Mouse (Mus musculus) hindbrain, embryonic 15.5 days (tissue): Measurements from ENCODE around the gene Pdia3. TPM values are rescaled to one million over a fixed set of nuclear protein-coding genes. Genes with fewer than 3 reads are reported as not detected.

Experiments
- ATAC-seq: fragments of 200-750 bp; cut with Nextera tagmentation; 2 replicates; pipeline ENCODE4 v1.8.0; 2017; ENCODE audit warnings: low read depth, moderate number of reproducible peaks, moderate TSS enrichment; ENCODE audit not compliant: low FRiP score
- H3K27ac ChIP-seq: fragments of 300-500 bp; sonication (generic); replicated peaks from 2 replicates; pipeline ENCODE4 v1.5.1; 2015; ENCODE audit warnings: mild to moderate bottlenecking, inconsistent platforms
- H3K27me3 ChIP-seq: fragments of 300-500 bp; sonication (generic); 2 replicates; pipeline ENCODE4 v1.6.1; 2015; ENCODE audit warnings: control low read depth, inconsistent platforms
- H3K36me3 ChIP-seq: fragments of 300-500 bp; sonication (generic); 2 replicates; pipeline ENCODE4 v1.6.1; 2015; ENCODE audit warnings: control low read depth, inconsistent platforms
- H3K4me1 ChIP-seq: fragments of 300-500 bp; sonication (generic); replicated peaks from 2 replicates; pipeline ENCODE4 v1.6.1; 2015; ENCODE audit warnings: control low read depth, inconsistent platforms
- H3K4me2 ChIP-seq: fragments of 300-500 bp; sonication (generic); 2 replicates; pipeline ENCODE4 v1.6.1; 2015; ENCODE audit warnings: moderate library complexity, mild to moderate bottlenecking, inconsistent platforms
- H3K4me3 ChIP-seq: fragments of 300-500 bp; sonication (generic); 2 replicates; pipeline ENCODE4 v1.5.1; 2015; ENCODE audit warnings: mild to moderate bottlenecking, inconsistent platforms
- H3K9ac ChIP-seq: fragments of 300-500 bp; sonication (generic); 2 replicates; pipeline ENCODE4 v1.6.1; 2015; ENCODE audit warnings: inconsistent platforms
- H3K9me3 ChIP-seq: fragments of 300-500 bp; sonication (generic); 2 replicates; pipeline ENCODE4 v1.6.1; 2016; ENCODE audit warnings: control low read depth, inconsistent platforms
- WGBS: fragments of 180-500 bp; shearing (Covaris S2); methylation state at CpG from one replicate; pipeline ENCODE4 v1.1.7; 2015; 5-methylcytosine and 5-hydroxymethylcytosine counted together
- polyA plus RNA-seq: library from polyadenylated mRNA; unstranded; fragments of >200 nt; fragmentation: Nextera tagmentation; extraction: Ambion mirVana; gene quantifications from 2 replicates; pipeline ENCODE4 v1.2.1, GENCODE M21; 2015

The Pdia3 gene
- polyA plus RNA-seq, 1 experiment from 2014 or later: 377 TPM

GRCm38 (mm10) chr2:121415591-121415990, 2.0 kb downstream of the Pdia3 start:
- no peak for ATAC-seq
- Histone ChIP-seq H3K4me2 (peak overlapping the region; percentile 70), H3K9me3 (no peaks in the 10 kb centered on the region), H3K4me1 (peaks cover 51% of the 10 kb centered on the region), H3K4me3 (peak overlapping the region; percentile 96), H3K9ac (peak overlapping the region; percentile 27; the same call in 1 of the 2 replicates), H3K27ac (no peak overlapping the region), H3K36me3 (peaks cover 27% of the 10 kb centered on the region; the same call in 1 of the 2 replicates), H3K27me3 (no peaks in the 10 kb centered on the region)
- 83% methylated on average over 3 of the region's 3 CpGs for WGBS

- peak overlapping the region; percentile 70 for H3K4me2 ChIP-seq
- no peak for ATAC-seq
- peaks cover 30% of the 10 kb centered on the region; the same call in 1 of the 2 replicates for H3K36me3 ChIP-seq
- H3K9me3 ChIP-seq: no peaks in the 10 kb centered on the region
- H3K4me3 ChIP-seq: no peak overlapping the region
- 95% methylated on average over 6 of the region's 6 CpGs for WGBS
- H3K27ac ChIP-seq: no peak overlapping the region
- H3K9ac ChIP-seq: no peak overlapping the region
- H3K27me3 ChIP-seq: no peaks in the 10 kb centered on the region
- peaks cover 51% of the 10 kb centered on the region for H3K4me1 ChIP-seq
Measured at GRCm38 (mm10) chr2:121416356-121416755, 2.8 kb downstream of the Pdia3 start.

GRCm38 (mm10) chr2:121418476-121418875, 4.9 kb downstream of the Pdia3 start:
- no peak overlapping the region for H3K4me2 ChIP-seq
- WGBS: 90% methylated on average over 3 of the region's 3 CpGs
- no peaks in the 10 kb centered on the region for H3K27me3 ChIP-seq
- peaks cover 36% of the 10 kb centered on the region for H3K4me1 ChIP-seq
- no peak overlapping the region for H3K27ac ChIP-seq
- no peak overlapping the region for H3K4me3 ChIP-seq
- no peak overlapping the region for H3K9ac ChIP-seq
- H3K36me3 ChIP-seq: peaks cover 50% of the 10 kb centered on the region
- no peaks in the 10 kb centered on the region for H3K9me3 ChIP-seq
- ATAC-seq: no peak

- no peak for ATAC-seq
- WGBS: 91% methylated on average over 2 of the region's 2 CpGs
- 0 out of 2 replicates have a peak, but pooled peaks cover 5% of the 10 kb centered on the region for H3K4me1 ChIP-seq
Measured at GRCm38 (mm10) chr2:121423166-121423565, 9.6 kb downstream of the Pdia3 start.

GRCm38 (mm10) chr2:121425890-121426289, 12.3 kb downstream of the Pdia3 start:
- 95% methylated on average over 2 of the region's 2 CpGs for WGBS
- H3K36me3 ChIP-seq: peaks cover 77% of the 10 kb centered on the region

More at GRCm38 (mm10) chr2:121423166-121423565, 9.6 kb downstream of the Pdia3 start:
- Histone ChIP-seq H3K9me3 (no peaks in the 10 kb centered on the region), H3K27ac (no peak overlapping the region), H3K36me3 (peaks cover 71% of the 10 kb centered on the region), H3K9ac (no peak overlapping the region), H3K4me2 (no peak overlapping the region), H3K4me3 (no peak overlapping the region), H3K27me3 (no peaks in the 10 kb centered on the region)

GRCm38 (mm10) chr2:121434854-121435253, 21.3 kb downstream of the Pdia3 start:
- no peak for ATAC-seq
- Histone ChIP-seq H3K4me2 (no peak overlapping the region), H3K9ac (no peak overlapping the region), H3K9me3 (no peaks in the 10 kb centered on the region), H3K36me3 (peaks cover 94% of the 10 kb centered on the region), H3K27me3 (no peaks in the 10 kb centered on the region), H3K27ac (no peak overlapping the region), H3K4me1 (no peaks in the 10 kb centered on the region), H3K4me3 (no peak overlapping the region)
- 97% methylated on average over 1 of the region's 1 CpGs for WGBS

More at GRCm38 (mm10) chr2:121425890-121426289, 12.3 kb downstream of the Pdia3 start:
- Histone ChIP-seq H3K4me1 (no peaks in the 10 kb centered on the region), H3K9ac (no peak overlapping the region), H3K27me3 (no peaks in the 10 kb centered on the region), H3K9me3 (no peaks in the 10 kb centered on the region), H3K4me2 (no peak overlapping the region), H3K27ac (no peak overlapping the region), H3K4me3 (no peak overlapping the region)
- ATAC-seq: no peak

- peaks cover 26% of the 10 kb centered on the region for H3K27me3 ChIP-seq
- H3K36me3 ChIP-seq: peaks cover 46% of the 10 kb centered on the region
- ATAC-seq: no peak
- no peak overlapping the region for H3K9ac ChIP-seq
- 85% methylated on average over 4 of the region's 4 CpGs for WGBS
- no peaks in the 10 kb centered on the region for H3K9me3 ChIP-seq
- no peak overlapping the region for H3K4me3 ChIP-seq
- peaks cover 16% of the 10 kb centered on the region for H3K4me1 ChIP-seq
- H3K27ac ChIP-seq: no peak overlapping the region
- no peak overlapping the region for H3K4me2 ChIP-seq
Measured at GRCm38 (mm10) chr2:121439746-121440145, 26.2 kb downstream of the Pdia3 start.

- 57% methylated on average over 5 of the region's 5 CpGs for WGBS
- H3K9me3 ChIP-seq: no peaks in the 10 kb centered on the region
Measured at GRCm38 (mm10) chr2:121440834-121441605, 27.4 kb downstream of the Pdia3 start.

GRCm38 (mm10) chr2:121441800-121442199, 28.2 kb downstream of the Pdia3 start:
- WGBS: 11% methylated on average over 11 of the region's 11 CpGs
- Histone ChIP-seq H3K27ac (no peak overlapping the region), H3K4me1 (peaks cover 16% of the 10 kb centered on the region), H3K9me3 (no peaks in the 10 kb centered on the region), H3K4me3 (peak overlapping the region; percentile 29), H3K4me2 (peak overlapping the region; percentile 58), H3K36me3 (peaks cover 31% of the 10 kb centered on the region), H3K27me3 (peaks cover 26% of the 10 kb centered on the region), H3K9ac (no peak overlapping the region)
- ATAC-seq: 0 out of 2 replicates have a peak, but pooled peaks have one; percentile 23

More at GRCm38 (mm10) chr2:121440834-121441605, 27.4 kb downstream of the Pdia3 start:
- peaks cover 33% of the 10 kb centered on the region for H3K36me3 ChIP-seq
- no peak overlapping the region for H3K27ac ChIP-seq
- H3K4me1 ChIP-seq: peaks cover 16% of the 10 kb centered on the region
- no peak for ATAC-seq
- H3K4me3 ChIP-seq: no peak overlapping the region
- no peak overlapping the region for H3K9ac ChIP-seq
- H3K27me3 ChIP-seq: peaks cover 26% of the 10 kb centered on the region
- H3K4me2 ChIP-seq: no peak overlapping the region

- H3K27ac ChIP-seq: no peak overlapping the region
- H3K4me1 ChIP-seq: peaks cover 16% of the 10 kb centered on the region
- no peak overlapping the region for H3K9ac ChIP-seq
- H3K36me3 ChIP-seq: peaks cover 24% of the 10 kb centered on the region
- ATAC-seq: peak; percentile 49; the same call in 1 of the 2 replicates
- 2% methylated on average over 30 of the region's 30 CpGs for WGBS
- H3K9me3 ChIP-seq: no peaks in the 10 kb centered on the region
- peaks cover 26% of the 10 kb centered on the region for H3K27me3 ChIP-seq
- H3K4me3 ChIP-seq: peak overlapping the region; percentile 29
- peak overlapping the region; percentile 58 for H3K4me2 ChIP-seq
Measured at GRCm38 (mm10) chr2:121442259-121443067, 28.9 kb downstream of the Pdia3 start.

GRCm38 (mm10) chr2:121443068-121443349, 29.4 kb downstream of the Pdia3 start:
- H3K4me1 ChIP-seq: peaks cover 19% of the 10 kb centered on the region

GRCm38 (mm10) chr2:121444178-121444577, 30.6 kb downstream of the Pdia3 start, which contains the start of gene Ell3:
TSS of gene Ell3 (minus strand) at chr2:121444278.
- H3K4me3 ChIP-seq: no peak within 1 kb of the TSS
- peak within 1 kb of the TSS; percentile 58; the same call in 1 of the 2 replicates for H3K4me2 ChIP-seq
- no peak within 1 kb of the TSS for H3K9ac ChIP-seq
- ATAC-seq: no peak
- no peak within 1 kb of the TSS for H3K27ac ChIP-seq
- WGBS: 89% methylated on average over 1 of the region's 1 CpGs
- no peaks in the 10 kb centered on the region for H3K9me3 ChIP-seq
- H3K36me3 ChIP-seq: peaks cover 7% of the 10 kb centered on the region
- H3K27me3 ChIP-seq: peaks cover 26% of the 10 kb centered on the region
- peaks cover 25% of the 10 kb centered on the region for H3K4me1 ChIP-seq

More at GRCm38 (mm10) chr2:121443068-121443349, 29.4 kb downstream of the Pdia3 start:
- no peak overlapping the region for H3K9ac ChIP-seq
- no peak for ATAC-seq
- H3K9me3 ChIP-seq: no peaks in the 10 kb centered on the region
- 15% methylated on average over 8 of the region's 8 CpGs for WGBS
- H3K27me3 ChIP-seq: peaks cover 26% of the 10 kb centered on the region
- peaks cover 19% of the 10 kb centered on the region for H3K36me3 ChIP-seq
- peak overlapping the region; percentile 29 for H3K4me3 ChIP-seq
- no peak overlapping the region for H3K27ac ChIP-seq
- peak overlapping the region; percentile 58 for H3K4me2 ChIP-seq
